In the genomic region with DNA sequence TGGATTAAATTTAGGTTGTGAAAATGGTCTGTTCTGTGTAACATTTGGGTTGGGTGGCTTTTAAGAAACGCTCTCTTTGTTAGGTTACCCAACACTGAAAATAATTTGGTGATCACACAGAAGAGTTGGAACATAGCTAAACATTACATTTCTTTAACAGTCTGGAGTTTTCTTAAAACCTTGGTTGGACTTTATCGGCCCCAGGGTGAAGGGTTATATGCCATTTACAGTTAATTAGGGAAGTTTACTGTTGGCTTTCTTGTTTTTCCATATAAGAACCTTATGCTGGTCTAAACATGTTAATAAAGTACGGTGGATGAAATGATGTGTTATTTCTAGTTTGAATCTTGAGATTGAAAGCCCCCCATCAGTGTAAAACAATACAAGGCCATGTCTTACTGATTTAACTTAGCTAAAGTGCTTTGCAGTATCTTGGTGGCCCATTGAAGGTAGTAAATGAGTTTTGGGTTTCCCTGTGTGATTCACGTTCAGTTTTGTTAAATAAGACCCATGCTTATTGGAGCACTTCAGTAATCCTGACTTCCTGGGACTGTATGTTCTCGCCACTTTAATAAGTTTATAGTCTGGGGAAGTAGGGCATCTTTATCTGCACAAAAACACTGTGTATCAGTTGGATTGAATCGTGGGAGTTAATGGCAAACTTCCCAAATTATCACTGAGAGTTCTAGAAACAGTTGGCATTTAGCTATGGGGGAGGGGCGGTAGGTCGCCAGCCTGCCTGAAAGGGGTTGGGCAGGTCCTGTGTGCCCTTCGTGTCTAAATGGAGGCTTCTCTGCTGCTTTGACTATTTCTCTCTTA, we compare ENCODE assay signal across 8 mouse cellular contexts. TPM values are rescaled to one million over a fixed set of nuclear protein-coding genes. Genes with fewer than 3 reads are reported as not detected.
A peak's percentile ranks its signal among the peaks of the same experiment; 100 is the strongest.
DNase-seq lines count a peak whose midpoint lies in the region; ATAC-seq and TF ChIP-seq lines count a peak whose summit lies in the region.

No protein-coding gene starts in this region.

- peak overlapping the region; percentile 92 for H3K4me3 ChIP-seq in G1E (ENCODE audit: low read depth, low read length)
- H3K4me3 ChIP-seq in heart, embryonic 14.5 days (ENCODE audit: control insufficient read depth in 1 of 2, insufficient read depth in 1 of 2, low read depth in 1 of 2, low read length in 2 of 2): peak overlapping the region; percentile 86 to 91
- H3K4me3 ChIP-seq in lung, postnatal 0 days (ENCODE audit: low read depth, low read length): peak overlapping the region; percentile 99
- H3K4me3 ChIP-seq in stomach, embryonic 15.5 days (replicated peaks): peak overlapping the region; percentile 91

- H3K4me2 ChIP-seq in heart, embryonic 14.5 days (ENCODE audit: low read length): peak overlapping the region; percentile 61
- H3K4me2 ChIP-seq in lung, postnatal 0 days (replicated peaks; ENCODE audit: low read depth, low read length): peak overlapping the region; percentile 85
- H3K4me2 ChIP-seq in stomach, embryonic 15.5 days: peak overlapping the region; percentile 57

- peaks cover 66% of the 10 kb centered on the region for H3K4me1 ChIP-seq in G1E (ENCODE audit: insufficient read depth, low read depth, low read length)
- peaks cover 14 to 20% of the 10 kb centered on the region in 2 experiments for H3K4me1 ChIP-seq in heart, embryonic 14.5 days (ENCODE audit: control insufficient read depth in 2 of 2, insufficient read depth in 2 of 2, low read length in 2 of 2)
- peaks cover 10% of the 10 kb centered on the region; the same call in 1 of the 2 replicates for H3K4me1 ChIP-seq in lung, postnatal 0 days (ENCODE audit: insufficient read depth, low read depth, low read length)
- peaks cover 16% of the 10 kb centered on the region; the same call in 1 of the 2 replicates for H3K4me1 ChIP-seq in stomach, embryonic 15.5 days

- peaks cover 29% of the 10 kb centered on the region for H3K36me3 ChIP-seq in G1E (replicated peaks)
- no peaks in the 10 kb centered on the region for H3K36me3 ChIP-seq in heart, embryonic 14.5 days (ENCODE audit: control insufficient read depth, insufficient read depth, low read length)
- H3K36me3 ChIP-seq in lung, postnatal 0 days (ENCODE audit: insufficient read depth, low read length): no peaks in the 10 kb centered on the region
- no peaks in the 10 kb centered on the region for H3K36me3 ChIP-seq in stomach, embryonic 15.5 days

- H3K27ac ChIP-seq in heart, embryonic 14.5 days (replicated peaks in 1 of 2; ENCODE audit: control insufficient read depth in 1 of 2, insufficient read depth in 1 of 2, low read depth in 2 of 2, low read length in 2 of 2): peak overlapping the region; percentile 87 to 98; a peak in 3 of 4 replicates
- peak overlapping the region; percentile 97 for H3K27ac ChIP-seq in lung, postnatal 0 days (ENCODE audit: low read length)
- peak overlapping the region; percentile 97 for H3K27ac ChIP-seq in stomach, embryonic 15.5 days

- H3K9ac ChIP-seq in heart, embryonic 14.5 days (ENCODE audit: low read length): peak overlapping the region; percentile 92
- peak overlapping the region; percentile 29; the same call in 1 of the 2 replicates for H3K9ac ChIP-seq in lung, postnatal 0 days (replicated peaks; ENCODE audit: low read depth)
- peak overlapping the region; percentile 6; the same call in 1 of the 2 replicates for H3K9ac ChIP-seq in stomach, embryonic 15.5 days

- peak; percentile 6; the same call in 1 of the 2 replicates for ATAC-seq in G1E (ENCODE audit: extremely low read depth, insufficient number of reproducible peaks, low FRiP score, poor library complexity, severe bottlenecking)
- no peak for ATAC-seq in heart, embryonic 14.5 days (ENCODE audit: insufficient number of reproducible peaks, insufficient read depth, low FRiP score, low read depth)
- ATAC-seq in lung, postnatal 0 days: no peak
- no peak for ATAC-seq in stomach, embryonic 15.5 days (ENCODE audit: insufficient read depth, low FRiP score, low read depth)
- ATAC-seq in megakaryocyte progenitor cell, adult 5-6 weeks (replicated peaks; ENCODE audit: poor library complexity): no peak

- no peak for TF ChIP-seq EP300 in lung, postnatal 0 days (IDR thresholded peaks at IDR 0.05)

- DNase-seq in 416B (ENCODE audit: low read depth) (peak; percentile 59), G1E (ENCODE audit: low spot score) (no peak)
- DNase-seq in embryo, embryonic 10 days (ENCODE audit: low spot score): peak; percentile 59
- DNase-seq in kidney, postnatal 36 days: peak; percentile 51 to 71
- peak; percentile 36 for DNase-seq in lung, postnatal 0 days (ENCODE audit: low spot score)

- no peaks in the 10 kb centered on the region for H3K27me3 ChIP-seq in G1E (ENCODE audit: insufficient read depth, low read length)
- no peaks in the 10 kb centered on the region for H3K27me3 ChIP-seq in heart, embryonic 14.5 days (ENCODE audit: control insufficient read depth, insufficient read depth, low read length)
- no peaks in the 10 kb centered on the region for H3K27me3 ChIP-seq in lung, postnatal 0 days (replicated peaks; ENCODE audit: insufficient read depth, low read length)
- no peaks in the 10 kb centered on the region for H3K27me3 ChIP-seq in stomach, embryonic 15.5 days (replicated peaks)

- WGBS in heart, embryonic 14.5 days: 5% methylated on average over 9 of the region's 9 CpGs
- WGBS in lung, postnatal 0 days: 4% methylated on average over 9 of the region's 9 CpGs
- WGBS in stomach, embryonic 15.5 days: 5% methylated on average over 9 of the region's 9 CpGs

- H3K9me3 ChIP-seq in G1E (replicated peaks): no peaks in the 10 kb centered on the region
- no peaks in the 10 kb centered on the region for H3K9me3 ChIP-seq in heart, embryonic 14.5 days (ENCODE audit: control insufficient read depth, low read length)
- no peaks in the 10 kb centered on the region for H3K9me3 ChIP-seq in lung, postnatal 0 days (ENCODE audit: low read length)
- no peaks in the 10 kb centered on the region for H3K9me3 ChIP-seq in stomach, embryonic 15.5 days

- TF ChIP-seq CTCF in G1E (IDR thresholded peaks at IDR 0.05; ENCODE audit: low read depth, low read length): no peak
- no peak for TF ChIP-seq CTCF in lung, postnatal 0 days (IDR thresholded peaks at IDR 0.05)

RNA-seq across cellular contexts. Expression of gene Tbl1xr1, which starts 1.4 kb away (rescaled TPM):
- total RNA-seq in G1E (2014; fragmentation: Nextera tagmentation) (77.4 and 95.8 TPM in 2 replicates), G1E (2017) (46.0 and 53.5 TPM in 2 replicates)
- polyA plus RNA-seq in G1E (2012): 20.3 and 25.9 TPM in 2 replicates
- polyA plus RNA-seq in heart, embryonic 14.5 days (2014; fragmentation: Nextera tagmentation; extraction: Ambion mirVana): 18.1 and 24.5 TPM in 2 replicates
- 9.6 and 16.2 TPM in 2 replicates for polyA plus RNA-seq in lung, postnatal 0 days (2015; fragmentation: Nextera tagmentation; extraction: Ambion mirVana)
- 18.9 and 20.9 TPM in 2 replicates for polyA plus RNA-seq in stomach, embryonic 15.5 days (2015; fragmentation: Nextera tagmentation; extraction: Ambion mirVana)
- total RNA-seq in megakaryocyte progenitor cell, adult 5-6 weeks (2015): 84.0 and 107 TPM in 2 replicates
- total RNA-seq in megakaryocyte progenitor cell, adult 5-6 weeks (2017): 73.8 and 96.3 TPM in 2 replicates

Comparison
In these comparisons a context has a peak if more than half of its experiments do, and no peak if none do; other contexts are left out.
1. H3K9ac ChIP-seq: peak in every context shown above with its lines; median percentile 92 in heart, embryonic 14.5 days; 29 in lung, postnatal 0 days; 6 in stomach, embryonic 15.5 days.